Mouse (Mus musculus): ENCODE results near the gene Fbxl15.

DNA sequence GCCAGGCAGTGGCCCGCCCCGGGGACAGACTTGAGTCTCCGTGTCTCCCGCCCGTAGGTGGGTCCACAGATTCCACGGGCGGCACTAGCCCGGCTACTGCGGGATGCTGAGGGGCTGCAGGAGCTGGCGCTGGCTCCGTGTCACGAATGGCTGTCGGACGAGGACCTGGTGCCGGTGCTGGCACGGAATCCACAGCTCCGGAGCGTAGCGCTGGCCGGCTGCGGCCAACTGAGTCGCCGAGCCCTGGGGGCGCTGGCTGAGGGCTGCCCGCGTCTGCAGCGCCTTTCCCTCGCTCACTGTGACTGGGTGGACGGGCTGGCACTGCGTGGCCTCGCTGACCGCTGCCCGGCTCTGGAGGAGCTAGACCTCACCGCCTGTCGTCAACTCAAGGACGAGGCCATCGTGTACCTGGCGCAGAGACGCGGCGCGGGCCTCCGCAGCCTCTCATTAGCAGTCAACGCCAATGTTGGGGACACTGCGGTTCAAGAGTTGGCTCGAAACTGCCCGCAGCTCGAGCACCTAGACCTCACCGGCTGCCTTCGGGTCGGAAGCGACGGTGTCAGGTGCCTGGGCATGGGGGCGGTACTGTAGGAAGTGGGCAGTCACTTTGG, 1.2 kb downstream of the Fbxl15 start:
- TF ChIP-seq CTCF (IDR thresholded peaks at IDR 0.05; ENCODE audit: low read depth, low read length) (no peak), POLR2A (IDR thresholded peaks at IDR 0.05; ENCODE audit: extremely low read depth, insufficient read depth, low read length) (no peak)

Measured in liver, adult 2 months (tissue).